Mouse (Mus musculus): ENCODE measurements around the gene Ctcfl.

GRCm38 (mm10) chr2:173168411-173168851 lies 49.1 kb upstream of the Ctcfl start:
- TF ChIP-seq CTCF (IDR thresholded peaks at IDR 0.05; ENCODE audit: low read depth), result no peak
- no peak for TF ChIP-seq EP300 (optimal IDR thresholded peaks at IDR 0.05)
